20 mouse cellular contexts compared by ENCODE assay signal in the genomic region with DNA sequence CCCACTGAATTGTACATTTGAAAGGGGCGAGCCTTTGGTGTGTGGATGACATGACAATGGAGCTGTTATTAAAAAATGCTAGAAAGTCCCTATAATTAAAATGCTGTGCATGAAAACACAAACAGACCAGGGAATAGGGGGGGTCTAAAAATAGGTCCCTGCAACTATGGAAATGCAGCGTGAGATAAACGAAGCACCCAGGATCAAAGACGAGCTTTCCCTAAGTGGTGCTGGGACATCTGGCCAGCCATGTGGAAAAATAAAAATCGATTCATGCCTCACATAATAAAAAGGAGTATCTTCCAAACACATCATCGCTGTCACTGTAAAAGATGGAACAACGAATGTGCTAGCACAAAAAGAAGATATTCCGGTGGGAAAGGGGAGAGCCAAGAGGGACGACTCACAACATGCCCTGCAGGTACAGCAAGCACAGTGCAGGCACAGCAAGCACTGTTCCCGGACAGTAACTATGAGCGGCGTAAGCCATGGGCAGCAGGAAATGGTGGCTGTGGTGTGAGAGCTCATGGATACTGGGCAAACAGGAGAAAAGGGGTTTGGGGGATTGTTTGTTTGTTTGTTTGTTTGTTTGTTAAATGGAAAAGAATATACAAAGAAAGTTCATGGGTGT.
DNase-seq lines count a peak whose midpoint lies in the region; ATAC-seq and TF ChIP-seq lines count a peak whose summit lies in the region.
"Had no signal": no experiment of that assay in that cellular context is flagged by ENCODE, and none has a peak within 500 bp of the region (broad histone marks: within the 10 kb centered on the region; RNA-seq: fewer than 3 reads in every experiment).

No protein-coding gene starts in this region.

- no peak for TF ChIP-seq CTCF in G1E (IDR thresholded peaks at IDR 0.05; ENCODE audit: low read depth, low read length)

- no peak overlapping the region; the same call in 1 of the 2 replicates for H3K27ac ChIP-seq in forebrain, embryonic 14.5 days (ENCODE audit: low read depth, low read length)
- H3K27ac ChIP-seq in forebrain, embryonic 10.5 days, result no peak overlapping the region
- H3K27ac ChIP-seq in midbrain, embryonic 16.5 days (ENCODE audit: low read length), result peak overlapping the region; percentile 56; the same call in 1 of the 2 replicates
- H3K27ac ChIP-seq: embryonic facial prominence, embryonic 15.5 days; heart, embryonic 13.5 days; kidney, postnatal 0 days; limb, embryonic 15.5 days; liver, embryonic 15.5 days; neural tube, embryonic 12.5 days had no signal

- no peaks in the 10 kb centered on the region for H3K4me1 ChIP-seq in forebrain, embryonic 14.5 days (ENCODE audit: control insufficient read depth, insufficient read depth, low read length)
- H3K4me1 ChIP-seq in forebrain, embryonic 10.5 days, result peaks cover 13% of the 10 kb centered on the region
- H3K4me1 ChIP-seq in G1E (ENCODE audit: insufficient read depth, low read depth, low read length), result no peaks in the 10 kb centered on the region
- no peaks in the 10 kb centered on the region for H3K4me1 ChIP-seq in midbrain, embryonic 16.5 days (ENCODE audit: control insufficient read depth, insufficient read depth, low read length)
- H3K4me1 ChIP-seq: liver, embryonic 15.5 days had no signal

- H3K4me3 ChIP-seq in forebrain, embryonic 14.5 days (ENCODE audit: low read depth, low read length), result no peak overlapping the region
- no peak overlapping the region for H3K4me3 ChIP-seq in forebrain, embryonic 10.5 days
- H3K4me3 ChIP-seq in G1E (ENCODE audit: low read depth, low read length), result 0 out of 2 replicates have a peak overlapping the region, but pooled peaks have one; percentile 30
- no peak overlapping the region for H3K4me3 ChIP-seq in midbrain, embryonic 16.5 days (ENCODE audit: low read depth, low read length)
- H3K4me3 ChIP-seq: embryonic facial prominence, embryonic 15.5 days; heart, embryonic 13.5 days; limb, embryonic 15.5 days; liver, embryonic 15.5 days; neural tube, embryonic 12.5 days had no signal

- no peaks in the 10 kb centered on the region for H3K27me3 ChIP-seq in forebrain, embryonic 14.5 days (replicated peaks; ENCODE audit: control insufficient read depth, insufficient read depth, low read length)
- H3K27me3 ChIP-seq in forebrain, embryonic 10.5 days (ENCODE audit: poor library complexity, severe bottlenecking), result no peaks in the 10 kb centered on the region
- no peaks in the 10 kb centered on the region for H3K27me3 ChIP-seq in G1E (ENCODE audit: insufficient read depth, low read length)
- H3K27me3 ChIP-seq in midbrain, embryonic 16.5 days (ENCODE audit: control insufficient read depth, insufficient read depth, low read depth, low read length), result no peaks in the 10 kb centered on the region
- H3K27me3 ChIP-seq: embryonic facial prominence, embryonic 15.5 days; heart, embryonic 13.5 days; limb, embryonic 15.5 days; liver, embryonic 15.5 days; neural tube, embryonic 12.5 days had no signal

- H3K4me2 ChIP-seq in forebrain, embryonic 14.5 days (ENCODE audit: low read length), result no peak overlapping the region
- H3K4me2 ChIP-seq in midbrain, embryonic 16.5 days (ENCODE audit: low read length), result no peak overlapping the region
- H3K4me2 ChIP-seq: embryonic facial prominence, embryonic 15.5 days; heart, embryonic 13.5 days; limb, embryonic 15.5 days; liver, embryonic 15.5 days; neural tube, embryonic 12.5 days had no signal

- H3K9me3 ChIP-seq in forebrain, embryonic 14.5 days (replicated peaks; ENCODE audit: control insufficient read depth, low read length), result no peaks in the 10 kb centered on the region
- H3K9me3 ChIP-seq in forebrain, embryonic 10.5 days, result no peaks in the 10 kb centered on the region
- H3K9me3 ChIP-seq in G1E (replicated peaks), result peaks cover 71% of the 10 kb centered on the region
- 0 out of 2 replicates have a peak, but pooled peaks cover 2% of the 10 kb centered on the region for H3K9me3 ChIP-seq in midbrain, embryonic 16.5 days (replicated peaks; ENCODE audit: control insufficient read depth, low read length, poor library complexity, severe bottlenecking)
- H3K9me3 ChIP-seq: embryonic facial prominence, embryonic 15.5 days; limb, embryonic 15.5 days; liver, embryonic 15.5 days; neural tube, embryonic 12.5 days had no signal

- no peak for ATAC-seq in forebrain, embryonic 14.5 days
- ATAC-seq in G1E (ENCODE audit: extremely low read depth, insufficient number of reproducible peaks, low FRiP score, poor library complexity, severe bottlenecking), result no peak
- ATAC-seq in midbrain, embryonic 16.5 days, result 0 out of 2 replicates have a peak, but pooled peaks have one; percentile 54
- ATAC-seq: activated CD4-positive, CD25-positive, alpha-beta regulatory T cell, adult 4 months; CD4-positive, CD25-positive, alpha-beta regulatory T cell, adult 4 months; lung, postnatal 0 days had no signal

- no peaks in the 10 kb centered on the region for H3K36me3 ChIP-seq in forebrain, embryonic 14.5 days (ENCODE audit: control insufficient read depth, insufficient read depth, low read length)
- H3K36me3 ChIP-seq in forebrain, embryonic 10.5 days (replicated peaks), result no peaks in the 10 kb centered on the region
- no peaks in the 10 kb centered on the region for H3K36me3 ChIP-seq in G1E (replicated peaks)
- no peaks in the 10 kb centered on the region for H3K36me3 ChIP-seq in midbrain, embryonic 16.5 days (ENCODE audit: control insufficient read depth, insufficient read depth, low read length)
- H3K36me3 ChIP-seq: embryonic facial prominence, embryonic 15.5 days; heart, embryonic 13.5 days; limb, embryonic 15.5 days; liver, embryonic 15.5 days; neural tube, embryonic 12.5 days had no signal

- no peak overlapping the region for H3K9ac ChIP-seq in forebrain, embryonic 14.5 days (ENCODE audit: low read length)
- H3K9ac ChIP-seq in midbrain, embryonic 16.5 days (ENCODE audit: low read depth, low read length), result no peak overlapping the region
- H3K9ac ChIP-seq: embryonic facial prominence, embryonic 15.5 days; heart, embryonic 13.5 days; limb, embryonic 15.5 days; liver, embryonic 15.5 days; neural tube, embryonic 12.5 days had no signal

- 70% methylated on average over 12 of the region's 12 CpGs for WGBS in forebrain, embryonic 14.5 days
- WGBS in forebrain, embryonic 10.5 days, result 88% methylated on average over 12 of the region's 12 CpGs
- WGBS in midbrain, embryonic 16.5 days, result 61% methylated on average over 12 of the region's 12 CpGs

- DNase-seq in forebrain, embryonic 14.5 days (ENCODE audit: low spot score), result peak; percentile 6
- no peak for DNase-seq in forebrain, embryonic 10.5 days (ENCODE audit: extremely low spot score, low spot score)
- peak; percentile 34 for DNase-seq in layer of hippocampus, adult 11-12 months (ENCODE audit: low spot score)
- no peak for DNase-seq in layer of hippocampus, adult 9-10 months (ENCODE audit: low spot score)
- DNase-seq in G1E (ENCODE audit: low spot score), result no peak
- DNase-seq in kidney, postnatal 14 days, result no peak
- no peak for DNase-seq in kidney, postnatal 36 days
- DNase-seq: adrenal gland, postnatal 10 days; kidney, adult 18-20 months; thymus, postnatal 4 days had no signal

Comparison
In these comparisons a context has a peak if more than half of its experiments do, and no peak if none do; other contexts are left out.
1. DNase-seq: peak in forebrain, embryonic 14.5 days (single experiment) and layer of hippocampus, adult 11-12 months (single experiment); none in forebrain, embryonic 10.5 days (single experiment), layer of hippocampus, adult 9-10 months (single experiment), G1E (single experiment), kidney, postnatal 14 days (single experiment) and kidney, postnatal 36 days (0 of 2).